8 mouse cellular contexts compared by ENCODE assay signal in the genomic region with DNA sequence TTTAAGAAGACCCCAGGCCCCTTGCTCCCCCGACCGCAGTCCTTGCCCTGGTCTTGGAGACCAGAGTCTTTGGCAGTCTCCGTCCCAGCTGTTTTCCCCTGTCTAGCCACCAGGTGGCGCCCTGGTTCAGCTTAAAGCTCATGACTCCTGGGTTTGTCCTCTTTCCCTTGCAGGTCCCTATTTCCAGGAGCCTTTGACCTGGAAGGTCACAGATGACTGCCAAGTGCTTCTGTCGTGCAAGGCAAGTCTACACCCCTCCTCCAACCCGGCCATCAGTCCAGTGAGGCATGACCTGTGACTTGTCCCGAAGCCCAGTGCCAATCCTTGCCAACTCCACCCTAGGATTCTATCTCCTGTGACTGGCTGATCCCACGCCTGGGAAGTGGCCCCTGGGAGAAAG. TPM values are rescaled to one million over a fixed set of nuclear protein-coding genes. Genes with fewer than 3 reads are reported as not detected.
DNase-seq lines count a peak whose midpoint lies in the region; ATAC-seq and TF ChIP-seq lines count a peak whose summit lies in the region.

No protein-coding gene starts in this region.

- 23% methylated on average over 8 of the region's 8 CpGs for WGBS in forebrain, postnatal 0 days
- 23% methylated on average over 8 of the region's 8 CpGs for WGBS in hindbrain, embryonic 12.5 days

- ATAC-seq in forebrain, postnatal 0 days: peak; percentile 20
- ATAC-seq in hindbrain, embryonic 12.5 days (ENCODE audit: low FRiP score): peak; percentile 29; the same call in 1 of the 2 replicates

- TF ChIP-seq CTCF in forebrain, postnatal 0 days (IDR thresholded peaks at IDR 0.05; ENCODE audit: low read depth): peak; percentile 96

- DNase-seq in MN1 (ENCODE audit: low spot score): peak; percentile 90
- peak; percentile 72 for DNase-seq in c-Kit-positive CD71-positive TER-119-negative erythroid progenitor cells, embryonic 14.5 days (ENCODE audit: low read depth)
- peak; percentile 89 for DNase-seq in forebrain, postnatal 0 days
- peak; percentile 86 to 95 for DNase-seq in layer of hippocampus, postnatal 25 days (ENCODE audit: extremely low spot score in 1 of 2, low spot score in 1 of 2)
- peak; percentile 89 for DNase-seq in lung, postnatal 25 days (ENCODE audit: low spot score)
- DNase-seq in right cerebral cortex, postnatal 36 days (ENCODE audit: low spot score in 2 of 2): peak; percentile 60 to 74
- DNase-seq in urinary bladder, postnatal 4 days (ENCODE audit: low spot score in 2 of 2): peak; percentile 73 to 91

- no peaks in the 10 kb centered on the region for H3K36me3 ChIP-seq in forebrain, postnatal 0 days (ENCODE audit: insufficient read depth)
- H3K36me3 ChIP-seq in hindbrain, embryonic 12.5 days: no peaks in the 10 kb centered on the region

- H3K9ac ChIP-seq in forebrain, postnatal 0 days: no peak overlapping the region
- H3K9ac ChIP-seq in hindbrain, embryonic 12.5 days: no peak overlapping the region

- H3K4me2 ChIP-seq in forebrain, postnatal 0 days (ENCODE audit: low read depth): no peak overlapping the region
- H3K4me2 ChIP-seq in hindbrain, embryonic 12.5 days (replicated peaks): no peak overlapping the region

- no peak overlapping the region for H3K4me3 ChIP-seq in forebrain, postnatal 0 days (ENCODE audit: low read depth, low read length)
- no peak overlapping the region for H3K4me3 ChIP-seq in hindbrain, embryonic 12.5 days

- H3K27ac ChIP-seq in forebrain, postnatal 0 days (ENCODE audit: low read depth, low read length): no peak overlapping the region
- no peak overlapping the region for H3K27ac ChIP-seq in hindbrain, embryonic 12.5 days

- H3K4me1 ChIP-seq in forebrain, postnatal 0 days (ENCODE audit: insufficient read depth): no peaks in the 10 kb centered on the region
- peaks cover 7% of the 10 kb centered on the region; the same call in 1 of the 2 replicates for H3K4me1 ChIP-seq in hindbrain, embryonic 12.5 days

- H3K9me3 ChIP-seq in forebrain, postnatal 0 days (ENCODE audit: low read length): no peaks in the 10 kb centered on the region
- H3K9me3 ChIP-seq in hindbrain, embryonic 12.5 days (replicated peaks): 0 out of 2 replicates have a peak, but pooled peaks cover 6% of the 10 kb centered on the region

- H3K27me3 ChIP-seq in forebrain, postnatal 0 days (ENCODE audit: insufficient read depth, low read length): no peaks in the 10 kb centered on the region
- H3K27me3 ChIP-seq in hindbrain, embryonic 12.5 days: no peaks in the 10 kb centered on the region; the same call in 1 of the 2 replicates

RNA-seq across cellular contexts. Expression of a gene that starts 42.0 kb away (rescaled TPM):
- 1.1 and 1.4 TPM in 2 replicates for total RNA-seq in forebrain, postnatal 0 days (2014; rRNA removed)
- polyA plus RNA-seq in forebrain, postnatal 0 days (2015; fragmentation: Nextera tagmentation; extraction: Ambion mirVana): 1.7 and 2.6 TPM in 2 replicates
- polyA plus RNA-seq in hindbrain, embryonic 12.5 days (2016; fragmentation: Nextera tagmentation; extraction: Ambion mirVana): 0.35 and 1.5 TPM in 2 replicates
- 1 to 10 TPM in 1 of 2 experiments, under 1 TPM in 1; 0.66 to 1.2 TPM for total RNA-seq in layer of hippocampus, postnatal 25 days (2021)

RNA-seq across cellular contexts. Expression of a gene that starts 54.0 kb away (rescaled TPM):
- total RNA-seq in forebrain, postnatal 0 days (2014; rRNA removed): 96.4 and 114 TPM in 2 replicates
- 131 and 143 TPM in 2 replicates for polyA plus RNA-seq in forebrain, postnatal 0 days (2015; fragmentation: Nextera tagmentation; extraction: Ambion mirVana)
- polyA plus RNA-seq in hindbrain, embryonic 12.5 days (2016; fragmentation: Nextera tagmentation; extraction: Ambion mirVana): 312 and 328 TPM in 2 replicates
- total RNA-seq in layer of hippocampus, postnatal 25 days (2021): 10 to 100 TPM; 78.4 to 78.6 TPM
